Mouse (Mus musculus) adrenal gland, adult (tissue): ENCODE data around the gene Chd9.

Experiments
- DNase-seq, 2 experiments: peaks; one replicate each; pipeline ENCODE4 v3.0.0; 2022 to 2023; ENCODE audit warnings: low spot score in 1 of 2; ENCODE audit not compliant: inconsistent age in 2 of 2

Gene Chd9

DNA sequence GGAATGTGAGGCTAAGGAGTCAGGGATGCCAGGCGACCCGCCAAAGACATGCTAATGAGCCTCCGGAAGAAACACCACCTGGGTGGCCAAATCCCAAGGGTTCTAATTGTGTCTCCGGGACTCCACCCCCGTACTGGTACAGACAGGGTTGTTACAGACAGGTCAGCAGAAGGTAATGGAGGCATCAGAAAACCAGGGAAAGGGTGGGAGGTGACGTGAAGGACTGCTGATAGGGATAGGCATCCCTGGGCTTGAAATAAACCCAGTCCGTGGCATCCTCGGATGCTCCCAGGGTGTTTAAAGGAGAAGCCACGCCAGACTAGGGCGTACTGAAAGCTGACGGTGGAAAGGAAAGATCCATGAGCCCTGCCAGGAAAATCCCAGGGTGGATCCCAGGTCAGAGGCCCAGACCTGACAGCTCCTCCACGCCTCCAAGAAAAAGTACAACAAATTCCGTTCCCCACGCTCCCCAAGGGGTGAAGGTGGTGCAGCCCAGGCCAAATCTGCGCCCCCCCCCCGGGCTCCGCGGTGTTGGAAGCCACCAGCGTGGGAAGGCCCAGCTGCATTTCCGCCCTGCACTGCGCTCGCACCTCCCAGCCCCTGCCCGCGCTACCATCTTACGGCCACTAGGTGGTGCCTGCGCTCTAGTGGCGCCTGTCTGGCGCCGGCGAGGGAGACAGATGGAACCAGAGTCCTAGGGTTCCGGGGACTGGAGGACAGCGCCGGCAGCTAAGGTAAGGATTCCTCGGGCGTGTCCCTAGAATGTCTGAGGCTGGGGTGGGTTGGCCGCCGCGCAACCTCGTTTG, at the start of gene Chd9:
Chd9 (plus strand) TSS at position 172 of the 806 bp plus-strand sequence.
- peak; percentile 96 to 99 for DNase-seq

DNA sequence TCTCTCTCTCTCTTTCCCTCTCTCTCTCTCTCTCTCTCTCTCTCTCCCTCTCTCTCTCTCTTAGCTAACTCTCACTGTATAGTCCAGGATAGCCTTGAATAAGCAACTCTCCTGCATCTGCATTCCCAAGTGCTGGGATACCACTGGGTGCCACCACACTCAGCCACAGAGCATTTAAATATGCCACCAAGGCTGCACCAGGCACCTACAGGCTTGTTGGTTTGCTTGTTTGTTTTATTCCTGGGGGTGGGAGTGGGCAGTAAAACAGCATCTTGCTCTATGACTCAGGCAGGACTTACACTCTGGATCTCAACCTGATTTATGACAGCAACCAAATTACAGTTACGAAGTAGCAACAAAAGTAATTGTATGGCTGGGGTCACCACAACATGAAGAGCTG, 36.5 kb upstream of the Chd9 start:
- DNase-seq, result no peak

DNA sequence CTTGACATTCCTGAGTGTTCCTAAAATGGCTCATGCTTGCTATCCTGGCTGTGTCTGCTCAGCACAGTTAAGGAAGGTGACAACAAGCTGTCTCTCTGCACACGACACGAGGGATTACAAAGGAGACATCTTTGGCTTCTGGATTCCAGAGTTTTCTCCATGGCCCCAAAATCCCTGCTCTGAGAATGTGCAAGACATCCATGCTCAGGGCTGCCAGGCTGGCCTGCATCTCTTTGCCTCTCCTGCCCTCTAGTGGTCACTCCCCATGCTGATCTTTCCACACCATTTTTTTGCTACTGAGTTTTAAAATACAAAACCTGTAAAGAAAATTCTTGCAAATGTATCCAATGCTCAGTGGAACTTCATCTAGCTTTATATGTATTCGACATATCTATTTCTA, 34.4 kb upstream of the Chd9 start:
- DNase-seq, result peak; percentile 63 to 90

- DNase-seq, result peak; percentile 55 to 88
Observed at GRCm38 (mm10) chr8:90794990-90795861, 32.9 kb upstream of the Chd9 start.

- DNase-seq, result no peak
Observed at GRCm38 (mm10) chr8:90799473-90799872, 28.7 kb upstream of the Chd9 start.

DNA sequence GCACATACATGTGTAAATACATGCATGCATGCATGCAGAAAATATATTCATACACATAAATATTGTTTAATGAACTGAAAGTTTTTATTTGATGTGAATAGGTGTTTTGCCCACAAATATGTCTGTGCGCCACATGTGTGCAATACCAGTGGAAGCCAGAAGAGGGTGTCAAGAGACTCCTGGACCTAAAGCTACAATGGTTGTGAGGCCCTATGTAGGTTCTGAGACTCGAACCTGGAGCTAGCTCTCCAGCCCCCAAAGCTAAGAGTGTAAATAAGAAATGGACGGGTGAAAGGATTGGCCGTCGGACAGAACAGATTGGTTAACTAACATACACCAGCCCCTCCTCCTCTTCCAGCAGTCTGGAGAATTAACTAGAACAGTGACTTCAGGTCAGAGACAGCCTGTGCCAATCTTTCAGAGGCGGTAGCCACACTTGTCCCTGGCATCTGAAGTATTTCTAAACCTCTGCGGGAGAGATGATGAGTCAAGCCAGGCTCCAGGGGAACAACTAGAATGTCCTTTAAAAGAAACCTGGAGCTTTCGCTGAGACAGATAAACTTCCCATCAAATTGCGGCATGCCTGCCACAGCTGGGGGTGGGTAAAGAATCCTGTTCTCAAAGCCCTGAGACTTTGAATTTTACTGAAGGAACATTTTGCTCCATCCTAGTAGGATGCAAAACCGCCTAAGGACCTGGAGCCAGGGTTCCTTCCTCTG, 14.4 kb upstream of the Chd9 start:
- no peak for DNase-seq

DNA sequence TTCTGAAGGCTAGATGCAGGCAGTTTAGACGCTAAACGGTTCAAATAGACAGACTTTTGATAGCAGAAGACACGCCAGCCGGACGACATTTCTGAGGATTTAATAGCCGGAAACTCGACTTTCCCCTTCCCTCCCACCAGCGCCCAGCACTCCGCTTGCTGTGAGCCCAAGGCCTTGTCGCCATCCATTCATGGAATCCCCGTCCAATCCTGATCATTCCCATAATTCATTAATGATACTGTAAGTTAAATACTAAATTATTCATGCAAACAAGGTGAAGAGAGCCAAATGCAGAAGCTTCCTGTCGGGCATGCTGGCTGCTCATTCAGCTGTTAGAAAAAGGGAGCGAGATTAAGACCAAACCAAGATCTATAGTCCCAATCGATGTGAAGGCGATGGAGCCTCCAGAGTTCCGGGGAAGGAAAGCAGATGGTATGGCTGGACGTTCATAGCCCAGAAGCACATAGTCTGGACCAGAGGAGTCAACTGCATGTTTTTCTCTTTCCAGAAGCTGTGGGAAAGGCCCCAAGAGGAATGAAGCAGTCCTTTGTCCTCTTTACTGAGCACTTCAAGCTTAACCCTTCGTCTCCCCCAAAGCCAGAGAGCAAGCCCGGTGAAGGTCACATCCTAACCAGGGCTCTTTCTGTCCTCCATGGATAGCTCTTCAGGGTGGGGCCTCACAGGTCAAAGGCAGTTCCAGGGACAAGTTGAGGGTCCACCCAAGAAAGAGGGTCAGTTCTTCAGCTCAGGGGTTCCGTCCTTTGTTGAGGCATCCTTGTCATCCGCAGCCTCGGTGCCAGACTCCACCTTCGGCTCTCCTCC, 11.9 kb upstream of the Chd9 start:
- no peak for DNase-seq

GRCm38 (mm10) chr8:90817293-90817692, 10.9 kb upstream of the Chd9 start, which contains the start of gene Gm19935:
Gene Gm19935, minus strand, starts transcription at chr8:90817393.
- DNase-seq, result no peak

DNA sequence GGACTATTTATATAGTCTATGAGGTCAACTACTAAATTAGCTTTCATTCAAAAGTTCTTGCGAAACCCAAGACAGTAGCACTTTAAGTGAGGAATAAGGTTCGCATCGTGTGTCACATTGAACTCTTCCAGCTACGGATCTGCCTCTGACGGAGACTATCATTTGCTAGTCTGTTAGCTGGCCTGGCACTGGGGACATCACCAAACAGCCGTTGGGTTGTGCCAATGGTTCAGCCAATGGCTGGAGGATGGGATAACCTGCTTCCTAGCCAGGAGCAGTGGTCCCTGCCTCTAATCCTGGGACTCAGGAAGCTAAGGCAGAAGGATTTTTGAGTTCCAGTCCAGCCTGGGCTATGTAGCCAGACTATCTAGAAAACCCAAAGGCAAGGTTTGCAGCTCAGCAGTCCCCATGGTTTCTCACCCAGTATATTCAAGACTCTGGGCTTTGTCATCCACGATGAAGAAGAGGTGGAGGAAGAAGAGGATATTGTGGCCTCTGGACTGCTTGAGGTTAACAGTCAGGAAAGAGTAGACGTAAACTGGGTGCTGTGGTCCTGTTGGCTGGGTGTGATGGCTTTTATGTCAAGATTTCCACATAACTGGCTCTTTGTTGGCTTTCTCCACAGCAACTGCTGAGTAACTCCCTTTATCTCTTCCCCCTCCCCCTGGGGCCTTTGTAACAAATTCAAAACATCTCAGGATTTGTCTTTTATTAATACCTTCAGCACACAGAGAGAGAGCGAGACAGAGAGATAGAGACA, 8.4 kb upstream of the Chd9 start:
- no peak for DNase-seq

GRCm38 (mm10) chr8:90820321-90820696, 7.8 kb upstream of the Chd9 start:
- no peak for DNase-seq

DNA sequence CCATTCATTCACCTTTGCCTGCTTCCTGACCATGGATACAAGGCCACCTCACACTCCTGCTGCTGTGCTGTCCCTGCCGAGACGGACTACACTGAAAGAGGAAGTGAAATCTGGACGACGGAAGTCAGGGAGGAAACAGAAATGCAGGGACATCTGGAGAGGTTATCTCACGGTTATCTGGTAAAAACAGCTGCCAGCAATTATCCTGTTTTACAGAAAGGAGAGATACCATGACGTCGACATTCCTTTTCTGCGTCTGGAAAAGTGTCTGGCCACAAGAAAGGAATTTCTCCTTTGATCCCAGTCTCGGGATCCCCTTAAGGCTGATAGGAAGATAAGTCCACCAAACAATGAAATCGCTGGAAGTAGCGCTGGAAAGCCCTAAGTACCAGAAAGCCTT, 5.7 kb upstream of the Chd9 start:
- DNase-seq, result peak in 1 of 2 experiments; percentile 68

DNA sequence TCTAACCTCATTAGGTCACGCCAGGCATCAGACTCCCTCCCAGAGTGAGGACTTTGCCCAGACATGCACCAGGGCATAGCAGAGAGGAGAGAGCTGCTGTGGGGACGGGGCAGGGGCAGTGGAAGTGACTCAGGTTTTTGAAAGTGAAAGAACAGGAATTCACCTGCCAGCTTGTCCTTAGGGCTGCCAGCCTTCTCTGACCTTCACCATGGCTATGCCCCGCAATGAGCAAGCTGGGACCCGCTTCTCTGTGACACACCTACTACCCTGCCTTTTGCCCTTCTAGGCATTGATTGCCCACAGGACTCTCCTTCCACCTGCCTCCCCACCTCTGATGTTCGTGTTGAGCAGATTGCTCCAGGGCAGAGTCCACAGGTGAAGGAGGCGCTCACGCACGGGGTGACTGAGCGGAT, 2.7 kb upstream of the Chd9 start:
- DNase-seq, result peak in 1 of 2 experiments; percentile 17

- DNase-seq, result no peak
Observed at GRCm38 (mm10) chr8:90828987-90829740, 1.0 kb downstream of the Chd9 start.

DNA sequence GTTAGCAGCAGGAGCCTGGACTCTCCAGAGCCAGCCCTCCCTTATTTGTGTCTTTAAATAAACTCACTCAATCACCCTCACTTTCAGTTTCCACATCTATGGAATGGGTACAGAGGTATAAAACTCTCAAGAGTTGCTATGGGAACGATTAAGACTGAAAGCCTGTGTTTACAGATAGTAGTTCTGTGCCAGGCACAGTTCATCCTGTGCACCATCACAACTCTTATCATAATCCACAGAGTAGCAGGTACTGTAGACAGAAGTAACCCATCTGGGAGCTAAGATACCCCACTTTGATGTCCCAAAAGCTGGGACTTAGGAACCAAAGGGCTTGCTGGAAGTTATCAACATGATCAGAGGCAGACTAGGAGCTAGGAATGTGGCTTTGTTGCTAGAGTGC, 1.7 kb downstream of the Chd9 start:
- no peak for DNase-seq

- DNase-seq, result no peak
Observed at GRCm38 (mm10) chr8:90830980-90831379, 2.8 kb downstream of the Chd9 start.

GRCm38 (mm10) chr8:90832576-90833289, 4.6 kb downstream of the Chd9 start:
- peak; percentile 45 to 87 for DNase-seq

- DNase-seq, result peak in 1 of 2 experiments; percentile 55
Observed at GRCm38 (mm10) chr8:90833628-90834320, 5.6 kb downstream of the Chd9 start.

DNA sequence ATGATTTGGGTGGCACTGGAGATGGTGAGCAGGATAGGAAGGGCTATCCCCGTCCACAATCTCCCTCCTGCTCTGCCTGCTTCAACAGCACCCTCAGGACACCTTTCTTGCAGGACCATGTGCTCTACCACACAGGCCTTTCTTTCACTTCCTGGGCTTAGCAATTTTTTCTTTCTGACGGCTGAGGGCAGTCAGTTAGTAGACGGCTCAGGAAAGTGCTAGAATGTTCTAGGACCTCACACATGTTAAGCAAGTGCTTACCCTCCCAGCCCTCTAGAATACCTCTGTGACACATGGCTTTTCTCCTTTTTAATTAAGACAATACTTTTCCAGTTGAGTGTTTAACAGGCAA, 6.1 kb downstream of the Chd9 start:
- DNase-seq, result no peak
